Mouse (Mus musculus) stomach, postnatal 0 days (tissue): ENCODE data around the gene Itfg2.

Experiments
- CTCF ChIP-seq: IDR thresholded peaks from 2 replicates; pipeline ENCODE4 v1.5.1; 2016; ENCODE audit warnings: antibody characterized with exemption, low read depth, mild to moderate bottlenecking, moderate library complexity
- EP300 ChIP-seq: optimal IDR thresholded peaks from 2 replicates; pipeline ENCODE3; 2016; ENCODE audit warnings: antibody characterized with exemption

- no peak for TF ChIP-seq CTCF
- no peak for TF ChIP-seq EP300
Observed at GRCm38 (mm10) chr6:128418076-128418475, 6.7 kb downstream of the Itfg2 start.
